Mouse (Mus musculus) hematopoietic stem cell, adult 5-6 weeks (primary cell): ENCODE results near the gene Glis3. TPM values are rescaled to one million over a fixed set of nuclear protein-coding genes. Genes with fewer than 3 reads are reported as not detected.

Experiments used
- ATAC-seq, 2 experiments: fragments of 125-278 bp in 1 of 2; replicated peaks in 1 of 2; 2 replicates each; pipeline ENCODE4 v1.8.0; 2016 to 2017; ENCODE audit warnings: inconsistent platforms in 2 of 2, mild to moderate bottlenecking in 2 of 2, moderate number of reproducible peaks in 2 of 2, low read depth in 1 of 2, moderate TSS enrichment in 1 of 2; ENCODE audit not compliant: low FRiP score in 2 of 2, poor library complexity in 2 of 2, severe bottlenecking in 2 of 2, insufficient read depth in 1 of 2, low TSS enrichment in 1 of 2
- total RNA-seq: library from RNA; stranded (forward); fragments of 172-1452, 232-1000 nt; gene quantifications from 2 replicates; pipeline ENCODE4 v1.2.3, GENCODE M21; 2017

The Glis3 gene
- total RNA-seq, 1 experiment from 2014 or later = 0.25 TPM

GRCm38 (mm10) chr19:28525331-28525730 is 154.5 kb downstream of the Glis3 start:
- ATAC-seq = no peak

GRCm38 (mm10) chr19:28522289-28522688 is 157.6 kb downstream of the Glis3 start:
- no peak for ATAC-seq

GRCm38 (mm10) chr19:28520761-28521181 is 159.1 kb downstream of the Glis3 start:
- no peak for ATAC-seq

DNA sequence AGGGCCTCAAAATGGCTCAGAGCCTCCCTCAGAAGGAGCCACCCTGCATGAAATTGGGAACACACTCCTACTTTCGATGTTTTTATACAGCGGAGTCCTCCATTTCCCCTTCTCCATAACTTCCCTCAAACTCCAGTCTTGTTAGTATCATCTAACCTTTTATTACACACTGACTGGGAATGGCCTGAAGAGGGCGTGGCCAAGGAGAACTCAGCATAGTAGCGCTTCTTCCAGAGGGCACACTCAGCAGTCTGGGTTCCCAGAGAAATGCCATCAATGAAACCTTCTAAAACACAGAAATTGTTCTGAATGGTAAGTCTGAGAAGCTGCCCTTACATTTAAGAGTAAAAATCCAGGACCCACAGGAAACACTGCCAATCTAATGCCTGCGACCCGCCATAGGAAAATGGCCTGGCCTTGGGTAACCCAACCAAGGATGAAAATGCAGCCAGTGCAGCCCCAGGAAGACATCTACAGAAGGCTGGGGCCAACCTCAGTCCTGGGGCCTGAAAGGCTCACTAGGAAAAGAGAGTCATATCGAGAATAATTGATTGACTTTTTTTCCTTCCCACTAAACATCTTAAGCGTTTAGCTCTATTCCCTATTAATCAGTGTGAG is 159.6 kb downstream of the Glis3 start:
- no peak for ATAC-seq

DNA sequence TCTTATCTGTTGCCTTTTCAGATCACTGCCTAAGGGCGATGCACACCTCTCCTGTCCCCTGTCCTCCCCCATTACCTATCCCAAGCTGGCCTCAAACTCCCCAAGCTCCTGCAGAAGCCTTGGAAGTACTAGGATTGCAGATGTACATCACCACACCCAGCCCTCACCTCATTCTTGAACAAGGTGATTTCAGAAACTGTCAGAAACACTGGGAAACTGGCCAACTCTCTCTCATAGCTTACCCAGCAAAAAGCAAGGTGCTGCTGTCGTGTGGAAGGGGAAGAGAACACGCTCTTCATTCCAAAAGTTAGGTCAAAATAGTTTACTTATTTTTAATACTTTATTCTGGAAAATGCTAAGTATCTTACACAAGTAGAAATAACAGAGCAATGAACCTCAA is 160.6 kb downstream of the Glis3 start:
- ATAC-seq = no peak

GRCm38 (mm10) chr19:28518846-28519245 is 161.0 kb downstream of the Glis3 start:
- no peak for ATAC-seq

DNA sequence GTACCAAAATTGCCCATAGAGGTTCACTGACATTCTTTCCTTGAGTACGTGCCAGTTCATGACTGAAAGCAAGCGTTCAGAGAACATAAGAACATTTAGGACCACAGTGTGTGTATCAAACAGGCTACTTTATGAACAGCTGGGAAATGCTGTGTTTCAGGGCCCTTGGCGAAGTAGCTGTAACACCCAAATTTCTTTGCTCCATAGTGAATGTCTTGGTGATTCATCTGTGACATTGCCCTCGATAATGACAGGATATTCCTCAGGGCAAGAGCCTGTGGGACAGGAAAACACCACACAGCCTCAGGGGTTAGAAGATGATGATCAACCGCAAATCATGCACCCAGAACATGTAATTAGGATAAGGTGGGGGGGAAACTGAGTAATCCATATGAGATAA is 161.6 kb downstream of the Glis3 start:
- no peak for ATAC-seq

DNA sequence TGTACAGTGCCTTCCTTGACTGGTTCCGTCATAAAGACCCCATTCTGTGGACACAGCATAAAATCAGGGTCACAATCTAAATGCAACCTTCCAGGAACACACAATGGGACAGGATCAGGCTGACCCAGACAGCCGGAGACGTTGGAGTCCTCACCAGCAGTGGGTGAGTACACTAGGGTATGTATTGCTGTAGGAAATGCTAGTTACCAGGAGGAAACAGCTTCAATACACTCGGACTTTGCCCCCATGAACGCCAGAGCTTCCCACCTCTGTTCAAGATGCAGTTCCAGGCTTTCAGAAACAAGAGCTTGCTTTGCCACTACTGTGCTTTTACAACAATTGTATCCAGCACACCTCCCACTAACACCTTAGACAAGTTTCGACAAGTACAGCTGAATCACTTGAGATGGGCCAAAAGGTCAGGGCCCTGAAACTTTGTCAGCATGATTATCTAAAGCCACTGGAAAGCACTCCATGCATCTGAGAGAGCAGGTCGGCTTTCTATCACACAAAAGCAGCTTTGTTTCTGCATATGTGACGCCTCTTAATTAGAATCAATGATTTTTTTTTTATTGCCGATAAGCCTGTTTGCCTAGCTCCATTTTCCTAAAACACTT is 162.3 kb downstream of the Glis3 start:
- no peak for ATAC-seq

GRCm38 (mm10) chr19:28516487-28516886 is 163.4 kb downstream of the Glis3 start:
- no peak for ATAC-seq

DNA sequence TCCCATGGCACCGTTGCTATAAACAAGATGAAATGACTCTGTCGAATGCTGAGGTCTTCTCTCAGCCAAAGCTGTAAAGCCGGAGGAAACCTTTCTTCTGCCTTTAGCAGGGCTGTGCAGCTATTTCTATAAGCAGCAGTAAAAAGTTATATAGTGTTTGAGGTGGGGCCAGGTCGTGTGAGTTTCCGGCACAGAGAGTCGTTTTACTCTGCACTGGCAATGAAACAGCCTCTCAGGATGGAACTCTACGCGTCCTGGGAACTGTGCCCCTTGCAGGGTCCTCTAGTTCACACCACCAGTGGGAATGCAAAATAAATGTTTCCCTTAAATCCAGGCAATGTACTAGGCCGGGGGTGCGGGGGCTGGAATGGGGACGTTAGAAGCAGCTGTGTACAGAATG is 167.4 kb downstream of the Glis3 start:
- no peak for ATAC-seq

GRCm38 (mm10) chr19:28511910-28512309 is 168.0 kb downstream of the Glis3 start:
- ATAC-seq = no peak

DNA sequence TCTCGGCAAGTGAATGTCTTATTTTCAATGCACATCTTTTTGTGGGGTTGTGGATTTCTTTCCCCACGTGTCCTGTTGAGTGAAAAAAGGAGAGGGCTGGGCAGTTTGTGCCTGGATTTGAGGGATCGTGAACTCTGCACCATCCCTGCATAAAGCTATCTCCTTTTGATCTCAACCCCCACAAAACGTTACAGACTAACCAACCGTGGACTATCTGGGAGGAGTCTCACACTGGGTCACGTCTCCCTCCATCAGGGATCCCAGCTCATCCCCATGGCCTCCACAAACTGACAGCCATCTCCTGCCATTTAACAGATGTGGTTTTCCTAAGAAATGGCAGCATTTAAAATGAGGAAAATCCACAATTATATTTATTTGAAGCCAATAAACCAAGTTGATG is 174.5 kb downstream of the Glis3 start:
- ATAC-seq = no peak

GRCm38 (mm10) chr19:28503011-28503410 is 176.9 kb downstream of the Glis3 start:
- ATAC-seq = no peak

- ATAC-seq = no peak
Observed at GRCm38 (mm10) chr19:28500975-28501374, 178.9 kb downstream of the Glis3 start.

DNA sequence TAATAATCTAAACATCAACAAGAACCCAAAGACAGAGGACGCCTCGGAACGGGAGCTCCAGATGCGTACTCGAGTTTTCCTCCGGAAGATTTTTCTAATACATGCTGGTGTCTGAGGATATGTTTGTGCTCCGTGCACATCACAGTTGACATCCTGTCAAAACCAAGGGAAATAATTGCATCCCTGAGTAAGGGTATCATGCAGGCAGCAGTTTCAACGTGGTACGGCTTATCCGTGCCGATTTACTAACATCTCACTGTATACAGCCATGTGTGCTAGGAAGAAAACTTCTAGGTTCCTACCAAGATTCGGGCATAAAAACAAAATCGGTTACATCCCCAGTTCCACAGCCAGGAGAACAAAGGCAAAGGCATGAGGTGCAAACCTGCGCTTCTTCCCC is 179.4 kb downstream of the Glis3 start:
- no peak for ATAC-seq

- ATAC-seq = no peak
Observed at GRCm38 (mm10) chr19:28499786-28500185, 180.1 kb downstream of the Glis3 start.

DNA sequence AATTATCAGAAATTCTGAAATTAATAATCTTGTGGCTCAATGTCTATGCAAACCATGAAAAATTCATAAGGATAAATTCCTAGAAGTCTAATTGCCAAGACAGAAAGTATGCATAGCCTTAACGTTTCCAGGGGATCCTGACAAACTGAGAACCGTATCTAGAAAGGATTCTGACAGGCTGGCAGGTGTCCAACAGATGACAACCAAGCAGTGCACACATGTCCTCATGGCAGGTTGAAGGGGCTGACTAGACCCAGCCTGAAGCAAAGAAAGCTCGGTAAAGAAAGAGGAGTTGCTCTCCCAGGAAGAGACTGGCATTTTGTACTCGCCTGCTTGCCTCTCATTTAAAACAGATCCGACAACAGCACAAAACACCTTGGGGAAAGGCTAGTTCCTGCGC is 184.0 kb downstream of the Glis3 start:
- ATAC-seq = no peak

DNA sequence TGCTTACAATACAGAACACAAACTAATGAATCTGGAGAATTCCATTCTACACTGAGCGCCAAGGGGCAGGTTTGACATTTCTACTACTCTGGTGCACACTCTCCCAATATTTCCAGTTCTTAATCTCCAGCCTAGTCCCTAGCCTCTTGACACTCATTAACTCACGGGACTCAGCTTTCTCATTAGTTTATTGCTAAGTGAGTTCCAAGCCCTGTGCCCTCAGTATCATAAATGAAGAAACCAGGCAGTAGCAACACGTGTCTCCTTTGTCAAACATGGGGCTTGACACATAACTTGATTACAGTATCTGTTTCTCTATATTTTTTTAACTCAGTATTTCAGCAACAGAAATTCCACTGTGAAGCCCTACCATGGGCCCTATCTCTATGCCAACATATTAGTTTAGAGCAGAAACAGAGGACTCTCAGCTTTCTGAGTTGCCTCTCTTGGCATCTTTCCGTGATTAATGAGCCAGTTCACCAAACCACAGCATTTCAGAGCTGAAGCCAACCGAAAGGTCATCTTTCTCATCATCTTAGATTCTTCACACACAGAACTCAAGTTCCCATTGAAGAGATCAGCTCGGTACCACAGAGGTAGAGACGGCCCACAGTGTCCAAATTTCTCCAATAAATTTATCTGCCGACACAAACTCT is 186.1 kb downstream of the Glis3 start:
- ATAC-seq = no peak

DNA sequence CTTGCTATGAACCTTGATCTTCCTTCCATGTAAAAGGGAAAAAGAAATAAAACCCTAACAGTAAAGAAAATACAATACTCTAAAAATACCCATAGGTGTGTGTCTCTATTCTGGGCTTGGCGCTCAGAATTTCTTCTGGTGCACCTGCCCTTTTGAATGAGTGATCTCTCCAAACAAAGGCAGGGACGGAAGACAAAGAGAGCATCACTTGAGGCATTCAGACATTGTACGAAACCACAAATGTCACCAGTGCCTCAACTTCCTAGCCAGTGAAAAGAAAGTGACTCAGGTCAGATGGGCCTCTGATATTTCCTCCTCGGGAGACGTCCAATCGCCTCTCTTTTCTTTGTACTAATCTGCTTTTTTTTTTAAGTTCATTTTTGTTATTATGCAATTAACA is 201.8 kb downstream of the Glis3 start:
- ATAC-seq = no peak
